Mouse (Mus musculus) ovary, postnatal 36 days (tissue): ENCODE results near the gene Cope.
A peak's percentile ranks its signal among the peaks of the same experiment; 100 is the strongest.

Experiments used
- DNase-seq: peaks from one replicate; pipeline ENCODE4 v3.0.0; 2022; ENCODE audit warnings: low spot score, mixed read lengths

The Cope gene

DNA sequence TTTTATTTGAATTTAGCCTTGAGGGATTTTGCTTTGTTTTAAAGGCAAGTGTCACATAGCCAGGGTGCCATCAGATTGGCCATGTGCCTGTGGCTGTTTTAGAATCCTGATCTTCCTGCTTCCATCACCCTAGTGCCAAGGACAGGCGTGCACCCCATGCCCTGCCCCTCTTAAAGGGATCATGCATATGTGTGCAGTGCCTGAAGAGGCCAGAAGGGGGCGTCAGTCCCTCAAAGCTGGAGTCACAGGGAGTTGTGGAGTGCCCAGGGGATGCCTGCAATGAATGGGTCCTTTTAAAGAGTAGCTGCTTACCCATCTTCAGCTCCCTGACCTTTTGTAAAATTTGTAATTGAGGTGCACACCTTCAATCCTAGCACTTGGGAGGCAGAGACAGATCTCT, 7.0 kb downstream of the Cope start:
- DNase-seq = no peak

DNA sequence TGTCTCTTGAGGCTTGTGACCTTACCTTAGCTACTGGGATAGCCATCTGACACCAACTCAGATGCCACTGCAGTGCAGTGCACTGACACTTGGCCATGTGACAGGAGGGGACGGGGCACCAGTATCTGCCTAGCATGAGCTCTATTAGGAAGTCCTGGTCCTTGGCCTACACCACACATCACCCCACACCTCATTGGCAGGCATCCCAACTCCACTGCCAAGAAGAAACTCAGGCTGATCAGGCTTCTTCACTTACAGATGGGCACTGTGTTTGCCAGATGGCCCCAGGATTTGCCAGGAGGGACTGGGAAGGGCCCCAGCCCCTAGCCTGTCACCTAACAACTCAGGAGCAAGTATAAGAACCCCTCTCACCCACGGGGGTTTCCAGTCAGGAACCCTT, 11.1 kb downstream of the Cope start:
- no peak for DNase-seq

DNA sequence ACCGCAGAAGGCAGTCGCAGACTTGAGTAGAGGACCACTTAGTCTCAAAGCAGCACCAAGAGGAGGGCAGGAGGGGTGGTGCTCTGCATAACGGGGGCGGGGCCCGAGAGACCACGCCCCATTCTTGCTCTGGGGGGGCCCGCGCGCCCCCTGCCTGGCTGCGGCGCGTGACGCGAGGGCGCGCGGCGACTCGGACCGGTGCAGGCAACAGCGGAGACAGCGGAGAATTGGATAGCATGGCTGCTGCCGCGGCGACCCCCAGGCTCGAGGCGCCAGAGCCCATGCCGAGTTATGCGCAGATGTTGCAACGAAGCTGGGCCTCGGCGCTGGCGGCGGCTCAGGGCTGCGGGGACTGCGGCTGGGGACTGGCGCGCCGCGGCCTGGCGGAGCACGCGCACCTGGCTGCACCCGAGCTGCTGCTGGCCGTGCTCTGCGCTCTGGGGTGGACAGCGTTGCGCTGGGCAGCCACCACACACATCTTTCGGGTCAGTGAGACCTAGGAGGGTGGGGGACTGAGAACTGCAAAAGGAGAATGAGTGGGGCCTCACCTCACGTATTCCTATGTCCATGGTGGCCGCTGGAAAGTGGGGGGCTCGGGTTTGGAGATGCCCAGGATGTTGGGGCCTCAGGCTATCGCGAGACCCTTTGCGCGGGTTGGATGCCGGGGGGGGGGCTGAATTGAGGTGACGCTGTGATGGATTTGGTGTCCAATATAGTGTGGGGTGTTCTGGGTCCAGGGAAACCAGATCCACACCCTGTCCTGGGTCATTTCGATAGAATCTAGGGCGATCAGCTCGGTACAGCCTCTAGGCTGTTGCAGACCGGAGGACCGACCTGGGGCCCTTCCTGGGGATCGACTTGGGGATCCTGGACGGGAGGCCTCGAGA, 13.5 kb downstream of the Cope start, which contains the start of gene Cers1:
Gene Cers1 (plus strand): TSS at position 152 of the 887 bp plus-strand sequence.
- peak; percentile 76 for DNase-seq

DNA sequence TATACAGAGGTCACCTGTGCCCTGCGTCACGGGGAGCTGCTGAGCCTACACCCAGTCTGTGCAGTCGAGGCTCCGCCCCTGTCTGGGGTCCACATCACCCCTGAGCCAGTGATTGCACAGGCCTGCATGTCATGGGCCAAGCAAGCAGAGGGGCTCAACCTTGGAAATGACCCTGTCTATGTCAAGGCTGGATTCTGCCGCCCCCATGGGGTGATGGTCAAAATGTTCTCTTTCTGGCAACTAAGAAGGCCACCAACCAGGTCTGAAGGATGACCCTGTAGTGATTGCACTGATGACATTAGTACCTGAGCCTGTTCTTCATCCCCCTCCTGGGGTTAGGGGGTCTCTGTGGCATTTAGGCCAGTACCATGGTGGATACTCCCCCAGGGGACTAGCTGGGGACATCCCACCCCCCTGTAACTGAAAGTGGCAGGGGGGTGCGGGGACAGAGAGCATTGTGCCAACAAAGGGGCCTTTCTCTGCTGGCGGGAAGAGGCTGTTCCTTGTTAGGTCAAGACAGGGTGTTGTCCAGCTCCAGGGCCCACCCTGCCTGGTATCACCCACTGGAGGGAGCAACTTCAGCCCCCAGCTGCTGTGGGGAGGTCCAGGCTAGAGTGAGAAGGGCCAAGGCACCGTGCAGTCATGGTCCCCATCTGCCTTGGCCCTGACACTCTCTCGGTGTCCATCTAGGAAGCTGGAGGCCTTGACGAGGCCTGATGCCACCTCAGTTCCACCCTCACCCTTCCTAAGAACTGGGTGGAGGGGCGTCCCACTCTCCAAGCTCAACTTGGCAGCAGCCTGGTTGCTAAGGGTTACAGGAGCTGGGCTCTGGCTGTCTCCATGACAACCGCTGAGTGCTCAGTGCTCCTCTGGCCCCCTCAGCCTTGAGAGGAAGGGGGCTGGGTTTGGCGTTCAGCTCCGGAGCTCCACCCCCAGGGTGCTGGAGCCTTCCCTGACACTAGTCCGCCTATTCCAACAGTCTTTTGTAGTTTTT, 14.5 kb downstream of the Cope start:
- DNase-seq = peak; percentile 67

DNA sequence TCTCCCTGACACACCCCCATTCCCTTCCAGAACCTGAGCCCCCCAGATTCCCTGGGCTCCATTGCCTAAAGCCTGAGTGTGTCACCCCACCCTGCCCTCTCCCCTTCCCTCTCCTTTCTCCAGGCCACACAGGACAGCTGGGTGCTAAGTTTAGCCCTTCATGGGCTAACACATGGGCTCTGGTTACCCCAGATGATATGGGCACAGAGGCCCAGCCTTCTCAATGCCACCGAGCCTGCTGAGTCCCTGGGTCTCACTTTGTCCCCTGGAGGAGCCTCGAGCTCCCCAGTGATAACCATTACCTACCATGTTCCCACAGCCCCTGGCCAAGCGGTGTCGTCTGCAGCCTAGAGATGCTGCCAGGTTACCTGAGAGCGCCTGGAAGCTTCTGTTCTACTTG, 15.6 kb downstream of the Cope start:
- no peak for DNase-seq

DNA sequence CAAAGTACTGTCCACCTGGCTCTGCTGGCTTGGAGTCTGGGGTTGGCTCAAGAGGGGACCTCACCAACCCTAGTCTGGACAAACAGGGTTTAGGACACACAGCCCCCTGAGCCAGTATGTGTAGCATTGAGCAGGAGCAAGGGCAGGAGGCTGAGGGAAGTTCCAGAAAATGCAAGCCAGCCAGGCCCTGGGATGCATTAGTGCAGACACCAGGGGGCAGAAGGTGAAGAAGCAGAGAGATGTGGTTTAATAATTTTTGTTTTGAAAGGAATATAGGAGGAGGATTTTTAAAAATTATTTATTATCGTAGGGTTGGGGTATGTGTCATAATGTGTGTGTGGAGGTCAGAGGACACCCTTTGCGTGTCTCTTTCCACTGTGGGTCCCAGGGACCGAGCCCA, 21.4 kb downstream of the Cope start:
- no peak for DNase-seq

DNA sequence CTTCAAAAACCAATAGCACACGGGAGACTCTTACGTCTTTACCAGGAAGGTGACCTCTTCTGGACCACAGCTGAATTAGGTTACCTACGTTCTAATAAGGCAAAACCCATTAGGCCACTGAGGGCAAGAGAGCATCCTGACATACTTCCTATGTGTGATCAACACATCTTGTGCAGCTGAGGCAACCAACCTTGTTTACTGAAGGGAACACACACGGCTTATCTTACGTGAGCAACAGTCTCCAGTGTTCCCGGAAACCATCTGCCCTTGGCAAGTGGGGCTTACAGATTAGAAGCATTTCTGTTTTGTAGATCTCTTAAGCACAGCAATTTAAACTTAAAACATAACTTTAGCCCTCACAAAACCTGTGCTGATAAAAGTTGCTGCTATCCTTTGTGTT, 25.2 kb downstream of the Cope start:
- no peak for DNase-seq

DNA sequence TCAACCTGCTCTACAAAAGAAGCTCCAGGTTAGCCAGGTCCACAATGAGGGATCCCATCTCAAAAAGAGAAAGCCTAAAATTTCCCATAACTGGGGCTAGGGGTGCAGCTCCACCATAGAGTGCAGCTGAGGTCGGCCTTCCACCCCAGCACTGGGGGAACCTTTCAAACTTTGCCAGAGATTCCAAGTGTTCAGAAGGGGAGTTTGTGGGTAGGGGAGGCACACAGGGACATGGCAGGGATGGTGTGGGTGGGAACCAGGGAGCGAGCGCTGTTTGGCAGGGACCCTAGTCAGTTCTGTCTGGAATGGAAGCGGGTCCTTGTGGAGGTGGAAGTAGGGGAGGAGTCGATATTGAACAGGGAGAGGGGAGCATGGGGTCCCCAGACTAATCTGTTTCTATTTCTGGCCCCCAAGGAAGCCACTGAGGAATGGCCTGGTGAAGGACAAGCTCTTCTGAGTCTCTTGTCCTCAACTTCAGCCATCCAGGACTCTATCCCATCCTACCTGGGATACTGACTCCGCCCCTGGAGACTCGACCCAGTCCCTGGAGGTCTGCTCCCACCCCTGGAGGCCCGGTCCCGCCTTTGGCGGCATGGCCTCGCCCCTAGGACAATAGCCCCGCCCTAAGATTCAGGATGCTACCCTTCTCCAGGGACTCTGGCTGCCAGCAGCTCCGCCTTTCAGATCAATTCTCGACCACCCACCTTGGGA, 27.0 kb downstream of the Cope start, which contains the start of gene Gdf1:
Gene Gdf1 (plus strand): TSS at position 694 of the 711 bp plus-strand sequence.
- no peak for DNase-seq

DNA sequence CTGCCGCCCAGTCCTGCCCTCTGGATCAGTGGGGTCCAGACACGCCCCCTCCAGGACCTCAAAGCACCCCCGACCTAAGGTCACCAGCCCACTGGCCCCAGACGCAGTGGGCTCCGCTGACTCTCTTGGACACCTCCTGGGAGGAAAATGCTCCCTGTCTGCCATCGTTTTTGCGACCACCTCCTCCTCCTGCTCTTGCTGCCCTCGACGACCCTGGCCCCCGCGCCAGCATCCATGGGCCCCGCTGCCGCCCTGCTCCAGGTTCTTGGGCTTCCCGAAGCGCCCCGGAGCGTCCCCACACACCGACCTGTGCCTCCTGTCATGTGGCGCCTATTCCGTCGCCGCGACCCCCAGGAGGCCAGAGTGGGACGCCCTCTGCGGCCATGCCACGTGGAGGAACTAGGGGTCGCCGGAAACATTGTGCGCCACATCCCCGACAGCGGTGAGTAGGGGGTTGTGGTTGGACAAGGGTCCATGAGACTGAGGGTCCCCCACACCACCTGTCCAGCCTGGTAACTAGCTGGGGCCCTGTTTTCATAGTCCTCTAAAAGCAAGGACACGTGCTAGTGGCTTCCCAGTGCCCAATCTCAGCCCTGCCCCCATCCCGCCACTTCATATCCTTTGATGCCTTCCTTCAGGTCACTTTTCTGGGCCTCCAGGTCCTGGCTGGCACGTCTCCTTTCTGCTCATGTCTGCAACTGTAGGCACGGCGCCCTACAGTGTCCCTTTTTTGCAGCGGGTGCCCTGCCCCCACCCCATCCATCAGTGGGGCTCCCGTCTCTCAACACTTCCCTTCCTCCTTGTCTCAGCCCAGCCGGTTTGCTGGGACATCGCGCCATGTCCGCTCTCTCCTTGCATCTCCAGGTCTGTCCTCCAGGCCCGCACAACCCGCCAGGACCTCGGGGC, 27.8 kb downstream of the Cope start:
- no peak for DNase-seq

DNA sequence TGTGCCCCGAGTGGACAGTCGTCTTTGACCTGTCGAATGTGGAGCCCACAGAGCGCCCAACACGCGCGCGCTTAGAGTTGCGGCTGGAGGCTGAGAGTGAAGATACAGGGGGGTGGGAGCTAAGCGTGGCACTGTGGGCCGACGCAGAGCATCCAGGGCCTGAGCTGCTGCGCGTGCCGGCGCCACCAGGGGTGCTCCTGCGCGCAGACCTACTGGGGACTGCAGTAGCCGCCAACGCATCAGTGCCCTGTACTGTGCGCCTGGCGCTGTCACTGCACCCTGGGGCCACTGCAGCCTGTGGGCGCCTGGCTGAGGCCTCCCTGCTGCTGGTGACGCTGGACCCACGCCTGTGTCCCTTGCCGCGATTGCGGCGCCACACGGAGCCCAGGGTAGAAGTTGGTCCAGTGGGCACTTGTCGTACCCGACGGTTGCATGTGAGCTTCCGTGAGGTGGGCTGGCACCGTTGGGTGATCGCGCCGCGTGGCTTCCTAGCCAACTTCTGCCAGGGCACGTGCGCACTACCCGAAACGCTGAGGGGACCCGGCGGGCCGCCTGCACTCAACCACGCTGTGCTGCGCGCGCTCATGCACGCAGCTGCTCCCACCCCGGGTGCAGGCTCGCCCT, 28.5 kb downstream of the Cope start:
- DNase-seq = peak; percentile 42

DNA sequence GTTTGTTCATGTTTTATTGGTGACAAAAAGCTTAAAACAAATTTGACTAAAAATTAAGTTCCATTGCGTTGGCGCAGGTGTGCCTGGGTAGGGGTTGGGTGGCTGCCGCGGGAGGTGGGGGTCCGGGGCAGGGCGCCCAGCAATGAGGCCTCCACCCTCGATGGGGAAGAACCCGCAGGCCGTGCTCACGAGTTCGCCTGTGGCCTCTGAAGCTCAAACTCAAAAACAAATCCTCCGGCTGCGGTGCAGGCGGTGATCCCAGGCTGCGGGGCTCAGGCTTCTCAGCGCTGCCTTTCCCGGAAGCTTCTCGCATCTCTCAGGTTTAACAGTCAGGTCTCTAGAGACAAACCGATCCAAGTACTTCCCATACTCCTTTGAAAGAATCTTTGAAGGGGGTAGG, 29.2 kb downstream of the Cope start:
- no peak for DNase-seq

DNA sequence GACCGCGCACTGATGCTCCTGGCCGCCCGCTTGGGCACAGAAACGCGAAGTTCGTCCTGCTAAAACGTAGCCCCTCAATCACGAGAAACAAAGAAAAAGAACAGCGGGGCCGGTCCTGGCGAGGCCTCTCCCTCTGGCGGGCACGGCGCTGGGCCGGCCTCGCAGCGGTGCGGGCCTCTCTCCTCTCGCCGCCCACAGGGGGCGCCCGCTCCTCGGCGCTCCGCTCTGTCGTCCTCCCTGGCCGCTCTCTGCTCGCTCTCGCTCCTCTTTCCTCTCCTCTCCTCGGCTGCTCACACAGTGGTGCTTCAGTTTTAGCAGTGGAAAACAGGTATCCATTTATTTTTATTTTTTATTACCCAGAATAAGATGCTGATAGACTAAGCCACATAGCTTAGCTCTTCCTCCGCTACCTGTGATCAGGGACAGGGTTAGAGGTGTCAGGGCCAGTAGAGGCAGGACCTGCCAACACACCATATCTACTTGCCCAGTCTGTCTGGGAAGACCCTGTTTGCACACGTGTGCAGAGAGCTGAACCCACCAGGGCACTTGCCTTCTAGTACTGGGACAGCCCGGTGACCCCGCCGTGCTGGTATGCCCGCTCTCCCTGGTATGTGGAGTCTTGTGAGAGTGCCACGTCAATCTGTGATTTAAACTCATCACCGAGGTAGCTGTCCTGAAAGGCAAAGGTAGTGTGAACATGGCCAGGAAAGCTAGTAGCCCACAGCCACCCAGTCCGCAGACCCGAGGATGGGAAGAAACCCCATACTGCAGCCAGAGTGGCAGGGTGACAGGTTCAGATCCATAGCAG, 30.0 kb downstream of the Cope start:
- peak; percentile 74 for DNase-seq

DNA sequence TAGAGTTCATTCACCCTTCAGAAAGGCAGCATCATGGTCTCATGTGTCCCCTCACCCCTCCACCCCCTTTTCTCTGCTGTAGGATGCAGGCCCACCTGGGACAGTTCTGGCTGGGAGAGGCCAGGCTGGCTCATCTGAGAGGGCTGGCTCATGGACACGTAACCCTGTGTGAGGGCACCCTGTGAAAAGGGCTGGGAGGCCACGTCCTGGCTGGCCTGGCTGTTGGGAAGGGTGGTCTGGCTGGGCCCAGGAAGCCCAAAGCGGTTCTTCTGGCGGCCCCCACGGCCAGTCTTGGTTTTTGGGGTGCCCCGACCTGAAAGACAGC, 30.5 kb downstream of the Cope start:
- DNase-seq = no peak

DNA sequence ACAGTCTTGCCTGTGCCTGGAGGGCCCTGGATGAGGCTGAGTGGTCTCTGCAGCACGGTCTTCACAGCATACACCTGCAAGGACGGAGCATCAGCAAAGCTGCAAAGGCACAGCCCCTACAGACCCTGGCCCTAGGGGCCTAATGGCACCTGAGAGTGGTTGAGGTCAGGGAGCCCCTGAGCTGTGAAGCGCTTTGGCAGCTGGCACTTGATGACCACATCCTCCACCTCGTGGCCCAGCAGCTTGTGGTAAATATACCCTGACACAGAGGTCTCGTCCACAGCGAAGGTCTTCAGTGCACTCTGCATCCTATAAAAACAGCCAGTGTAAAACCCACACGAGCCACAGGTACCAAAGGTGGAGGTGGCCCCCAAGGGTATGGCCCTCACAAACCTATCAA, 36.6 kb downstream of the Cope start:
- no peak for DNase-seq

DNA sequence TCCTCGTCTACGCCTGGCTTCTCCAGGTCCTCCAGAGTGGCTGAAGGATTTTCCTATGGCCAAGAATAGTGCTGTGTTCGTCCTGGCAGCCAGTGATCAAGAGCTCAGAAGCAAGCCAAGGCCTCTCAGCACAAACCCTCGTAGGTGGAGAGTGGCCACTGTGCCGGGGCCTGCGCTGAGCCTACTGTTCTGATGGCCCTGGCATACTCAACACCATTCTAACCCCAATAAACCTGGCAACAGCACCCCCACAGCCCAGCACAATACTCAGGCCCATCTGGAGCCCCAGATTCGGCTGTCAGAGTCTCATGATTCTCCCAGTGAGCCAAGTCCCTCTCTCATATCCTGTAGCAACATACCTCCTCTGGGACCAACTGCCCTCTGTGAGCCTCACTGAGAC, 38.3 kb downstream of the Cope start:
- DNase-seq = no peak

DNA sequence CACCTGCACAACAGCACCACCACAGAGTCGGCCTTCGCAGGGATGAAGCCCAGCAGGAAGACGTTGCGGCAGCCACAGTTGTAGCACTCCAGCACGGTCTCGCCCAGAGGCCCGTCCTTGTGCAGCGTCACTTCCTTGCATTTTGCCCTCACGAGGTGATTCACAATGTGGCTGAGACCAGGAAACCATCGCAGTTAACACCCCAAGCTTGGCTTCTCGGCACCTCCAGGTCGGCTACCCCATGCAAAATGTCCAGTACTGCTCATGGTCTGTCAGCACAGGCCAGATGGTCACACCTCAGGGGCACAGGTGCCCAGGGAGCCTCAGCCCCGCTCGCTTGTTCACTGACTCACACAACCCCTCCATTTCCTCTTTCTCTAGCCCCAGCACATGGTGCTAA, 39.7 kb downstream of the Cope start:
- DNase-seq = no peak

DNA sequence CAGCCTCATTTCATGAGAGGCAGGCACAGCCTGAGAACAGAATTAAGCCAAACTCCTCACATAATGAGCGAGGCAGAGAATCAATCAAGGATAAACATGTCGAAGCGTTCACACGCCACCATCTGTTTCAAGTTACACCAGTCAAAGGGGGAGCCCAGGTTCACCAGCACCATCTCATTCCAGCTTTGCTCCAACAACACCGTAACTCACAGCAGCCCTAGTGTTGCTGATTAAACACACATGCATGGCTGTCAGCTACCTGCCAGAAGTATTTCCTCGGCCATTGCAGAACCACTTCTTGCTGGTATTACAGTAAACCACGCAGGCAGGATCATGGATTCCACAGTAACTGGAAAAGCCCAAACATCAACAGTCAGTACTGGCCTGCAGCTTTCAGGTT, 40.8 kb downstream of the Cope start:
- DNase-seq = no peak

DNA sequence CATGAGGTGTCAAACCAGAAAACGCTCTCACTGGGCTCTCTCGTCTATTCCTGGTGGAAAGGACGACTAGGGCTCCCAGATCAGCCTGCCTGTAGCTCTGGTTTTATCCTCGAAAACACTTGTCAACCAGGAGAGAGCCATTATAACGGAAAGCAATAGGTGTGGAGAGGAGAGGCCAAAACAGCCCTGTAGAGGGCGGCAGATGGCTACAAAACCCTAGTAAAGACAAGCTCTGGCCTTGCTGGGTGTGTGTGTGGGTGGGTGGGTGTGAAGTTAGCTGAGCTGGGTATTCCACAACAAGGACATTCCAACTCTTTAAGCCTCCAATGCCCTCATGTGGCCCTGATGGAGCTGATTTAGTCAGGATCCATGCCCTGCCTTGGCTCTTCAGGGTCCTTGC, 41.4 kb downstream of the Cope start:
- DNase-seq = peak; percentile 45

DNA sequence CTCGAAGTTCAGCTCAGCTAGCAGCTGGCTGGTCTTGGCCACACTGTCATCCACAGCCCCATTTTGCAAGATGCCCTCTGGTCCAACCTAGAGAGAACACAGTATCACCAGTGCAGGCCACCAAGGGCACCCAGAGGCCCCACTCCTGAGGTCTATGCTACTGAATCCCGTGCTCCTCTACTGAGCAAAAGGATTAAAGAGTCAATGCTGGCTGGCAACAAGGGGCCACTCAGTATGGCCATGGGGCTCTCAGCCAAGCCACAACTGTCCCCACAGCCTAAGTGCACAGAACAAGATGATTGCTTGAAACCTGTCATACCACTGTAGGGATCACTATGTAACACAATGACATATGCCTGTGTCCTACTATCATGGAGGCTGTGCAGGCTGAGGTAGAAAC, 42.0 kb downstream of the Cope start:
- no peak for DNase-seq

DNA sequence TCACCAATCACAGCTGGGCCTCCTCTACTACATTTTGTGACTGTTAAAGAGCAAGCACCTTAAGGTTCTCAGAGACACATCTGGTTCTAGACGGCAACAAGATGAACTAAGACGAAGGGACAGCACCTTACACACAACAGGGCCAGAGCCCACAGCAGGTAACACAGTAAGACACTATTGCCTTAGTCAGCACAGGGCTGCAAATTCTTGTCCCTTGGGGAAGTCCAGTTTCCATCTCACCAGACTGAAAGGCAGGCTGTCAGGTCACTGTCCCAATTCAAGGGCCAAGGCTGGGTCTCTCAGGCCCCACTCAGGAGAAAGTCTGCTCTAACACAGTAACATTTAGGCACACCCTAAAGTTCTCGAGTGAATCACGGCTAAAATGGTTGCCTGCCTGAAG, 45.1 kb downstream of the Cope start:
- no peak for DNase-seq
